Mouse (Mus musculus): ENCODE measurements around the gene Sh3kbp1.

- TF ChIP-seq CTCF (IDR thresholded peaks at IDR 0.05; ENCODE audit: borderline replicate concordance, insufficient read depth, low read depth, low read length) (no peak), POLR2A (IDR thresholded peaks at IDR 0.05; ENCODE audit: borderline replicate concordance, insufficient read depth, low read length) (no peak)
These were observed 82.2 kb downstream of the Sh3kbp1 start for GRCm38 (mm10) chrX:159709296-159709695.

All from cerebellum, adult 2 months (tissue).